Mouse (Mus musculus) intestine, postnatal 0 days (tissue): ENCODE data around the gene Edrf1. TPM values are rescaled to one million over a fixed set of nuclear protein-coding genes. Genes with fewer than 3 reads are reported as not detected.

Experiments used
- ATAC-seq: fragments of 200-750 bp; cut with Nextera tagmentation; 2 replicates; pipeline ENCODE4 v1.8.0; 2017; ENCODE audit warnings: mild to moderate bottlenecking, moderate TSS enrichment, moderate library complexity
- H3K27ac ChIP-seq: fragments of 300-500 bp; sonication (generic); 2 replicates; pipeline ENCODE4 v1.5.1; 2014; ENCODE audit warnings: mild to moderate bottlenecking, low read depth, low read length, moderate library complexity
- H3K27me3 ChIP-seq: fragments of 300-500 bp; sonication (generic); replicated peaks from 2 replicates; pipeline ENCODE4 v1.6.1; 2014; ENCODE audit warnings: low read length, mixed read lengths; ENCODE audit not compliant: control insufficient read depth, insufficient read depth
- H3K36me3 ChIP-seq: fragments of 300-500 bp; sonication (generic); 2 replicates; pipeline ENCODE4 v1.6.1; 2014; ENCODE audit warnings: mild to moderate bottlenecking, moderate library complexity; ENCODE audit not compliant: control insufficient read depth, insufficient read depth
- H3K4me1 ChIP-seq: fragments of 300-500 bp; sonication (generic); replicated peaks from 2 replicates; pipeline ENCODE4 v1.6.1; 2014; ENCODE audit warnings: antibody characterized with exemption, low read length, mixed read lengths; ENCODE audit not compliant: control insufficient read depth, insufficient read depth
- H3K4me2 ChIP-seq: fragments of 300-500 bp; sonication (generic); replicated peaks from 2 replicates; pipeline ENCODE4 v1.6.1; 2014; ENCODE audit warnings: low read depth, mild to moderate bottlenecking, moderate library complexity
- H3K4me3 ChIP-seq: fragments of 300-500 bp; sonication (generic); 2 replicates; pipeline ENCODE4 v1.5.1; 2014; ENCODE audit warnings: low read depth, low read length
- H3K9ac ChIP-seq: fragments of 300-500 bp; sonication (generic); 2 replicates; pipeline ENCODE4 v1.6.1; 2014; ENCODE audit warnings: mild to moderate bottlenecking, low read depth, low read length
- H3K9me3 ChIP-seq: fragments of 300-500 bp; sonication (generic); 2 replicates; pipeline ENCODE4 v1.6.1; 2016; ENCODE audit warnings: mixed run types; ENCODE audit not compliant: control insufficient read depth
- CTCF ChIP-seq: sonication (generic); IDR thresholded peaks from 2 replicates; pipeline ENCODE4 v1.5.1; 2016; ENCODE audit warnings: low read depth, mild to moderate bottlenecking, control low read depth, antibody characterized with exemption, moderate library complexity
- WGBS: fragments of 180-500 bp; shearing (Covaris S2); extraction: QIAGEN DNeasy Blood & Tissue Kit; methylation state at CpG from one replicate; pipeline ENCODE4 v1.1.7; 2014; 5-methylcytosine and 5-hydroxymethylcytosine counted together
- polyA plus RNA-seq: library from polyadenylated mRNA; unstranded; fragments of >200 nt; fragmentation: Nextera tagmentation; extraction: Ambion mirVana; gene quantifications from 2 replicates; pipeline ENCODE4 v1.2.1, GENCODE M21; 2015

Edrf1 gene
- 5.8 and 6.1 TPM in 2 replicates for polyA plus RNA-seq

GRCm38 (mm10) chr7:133637361-133638305, at the start of gene Edrf1:
TSS of gene Edrf1 (plus strand) at chr7:133637543.
- under 1% methylated on average over 81 of the region's 81 CpGs for WGBS
- Histone ChIP-seq H3K4me3 (peak within 1 kb of the TSS; percentile 97), H3K4me2 (peak within 1 kb of the TSS; percentile 82), H3K36me3 (peaks cover 18% of the 10 kb centered on the region), H3K27ac (peak within 1 kb of the TSS; percentile 94), H3K9me3 (no peaks in the 10 kb centered on the region), H3K9ac (peak within 1 kb of the TSS; percentile 93), H3K4me1 (peaks cover 6% of the 10 kb centered on the region; the same call in 1 of the 2 replicates), H3K27me3 (no peaks in the 10 kb centered on the region)
- TF ChIP-seq CTCF = no peak; the same call in 1 of the 2 replicates
- peak; percentile 97 for ATAC-seq

GRCm38 (mm10) chr7:133591750-133592149, 45.6 kb upstream of the Edrf1 start:
- H3K27ac ChIP-seq = no peak overlapping the region
- no peak for TF ChIP-seq CTCF
- H3K9me3 ChIP-seq = no peaks in the 10 kb centered on the region
- no peak for ATAC-seq
- H3K9ac ChIP-seq = no peak overlapping the region
- H3K27me3 ChIP-seq = no peaks in the 10 kb centered on the region
- H3K4me3 ChIP-seq = no peak overlapping the region
- H3K4me2 ChIP-seq = no peak overlapping the region
- H3K36me3 ChIP-seq = no peaks in the 10 kb centered on the region
- no peaks in the 10 kb centered on the region for H3K4me1 ChIP-seq
- 67% methylated on average over 1 of the region's 1 CpGs for WGBS

GRCm38 (mm10) chr7:133600558-133600957, 36.8 kb upstream of the Edrf1 start:
- Histone ChIP-seq H3K9ac (no peak overlapping the region), H3K4me2 (no peak overlapping the region), H3K4me1 (no peaks in the 10 kb centered on the region), H3K9me3 (no peaks in the 10 kb centered on the region), H3K27me3 (no peaks in the 10 kb centered on the region), H3K4me3 (no peak overlapping the region), H3K36me3 (no peaks in the 10 kb centered on the region), H3K27ac (no peak overlapping the region)
- 54% methylated on average over 1 of the region's 1 CpGs for WGBS
- TF ChIP-seq CTCF = no peak
- no peak for ATAC-seq

GRCm38 (mm10) chr7:133602058-133602457, 35.3 kb upstream of the Edrf1 start, which contains the start of gene Tex36:
TSS of gene Tex36 (minus strand) at chr7:133602158.
- WGBS = 48% methylated on average over 2 of the region's 2 CpGs
- no peaks in the 10 kb centered on the region for H3K9me3 ChIP-seq
- H3K36me3 ChIP-seq = no peaks in the 10 kb centered on the region
- TF ChIP-seq CTCF = no peak
- H3K4me1 ChIP-seq = no peaks in the 10 kb centered on the region
- H3K27ac ChIP-seq = no peak within 1 kb of the TSS
- no peak within 1 kb of the TSS for H3K4me2 ChIP-seq
- ATAC-seq = no peak
- no peak within 1 kb of the TSS for H3K4me3 ChIP-seq
- H3K27me3 ChIP-seq = no peaks in the 10 kb centered on the region
- H3K9ac ChIP-seq = no peak within 1 kb of the TSS

GRCm38 (mm10) chr7:133603156-133603555, 34.2 kb upstream of the Edrf1 start:
- Histone ChIP-seq H3K9ac (no peak overlapping the region), H3K36me3 (no peaks in the 10 kb centered on the region), H3K27me3 (no peaks in the 10 kb centered on the region), H3K4me3 (no peak overlapping the region), H3K9me3 (no peaks in the 10 kb centered on the region), H3K4me2 (no peak overlapping the region), H3K27ac (no peak overlapping the region), H3K4me1 (no peaks in the 10 kb centered on the region; the same call in 1 of the 2 replicates)
- ATAC-seq = no peak
- no peak for TF ChIP-seq CTCF
- 80% methylated on average over 2 of the region's 2 CpGs for WGBS

- no peak overlapping the region for H3K4me3 ChIP-seq
- no peak overlapping the region for H3K9ac ChIP-seq
- ATAC-seq = peak; percentile 43; the same call in 1 of the 2 replicates
- 27% methylated on average over 13 of the region's 13 CpGs for WGBS
- no peaks in the 10 kb centered on the region for H3K36me3 ChIP-seq
- H3K27me3 ChIP-seq = no peaks in the 10 kb centered on the region
- no peak for TF ChIP-seq CTCF
- no peaks in the 10 kb centered on the region for H3K9me3 ChIP-seq
- H3K4me1 ChIP-seq = no peaks in the 10 kb centered on the region; the same call in 1 of the 2 replicates
- H3K27ac ChIP-seq = no peak overlapping the region
- H3K4me2 ChIP-seq = peak overlapping the region; percentile 4; the same call in 1 of the 2 replicates
These were observed 32.8 kb upstream of the Edrf1 start for GRCm38 (mm10) chr7:133604427-133605081.
